Mouse (Mus musculus) erythroblast, embryonic 14.5 days (primary cell): Measurements from ENCODE around the gene Serpinb13. TPM values are rescaled to one million over a fixed set of nuclear protein-coding genes. Genes with fewer than 3 reads are reported as not detected.

ENCODE experiments used
- H3K27me3 ChIP-seq: 2 replicates; pipeline ENCODE4 v1.6.1; 2012; ENCODE audit warnings: inconsistent platforms; ENCODE audit not compliant: control insufficient read depth
- H3K36me3 ChIP-seq: 2 replicates; pipeline ENCODE4 v1.6.1; 2012; ENCODE audit warnings: mild to moderate bottlenecking, inconsistent platforms; ENCODE audit not compliant: control insufficient read depth
- H3K4me1 ChIP-seq: 2 replicates; pipeline ENCODE4 v1.6.1; 2012; ENCODE audit warnings: inconsistent platforms; ENCODE audit not compliant: control insufficient read depth
- H3K4me3 ChIP-seq: replicated peaks from 2 replicates; pipeline ENCODE3; 2012; ENCODE audit warnings: moderate library complexity, mild to moderate bottlenecking, inconsistent platforms
- H3K9me3 ChIP-seq: 2 replicates; pipeline ENCODE4 v1.6.1; 2012; ENCODE audit warnings: low read length, inconsistent platforms, mixed read lengths; ENCODE audit not compliant: control insufficient read depth
- GATA1 ChIP-seq: IDR thresholded peaks from 2 replicates; pipeline ENCODE4 v1.6.1; 2012; ENCODE audit warnings: low read length, inconsistent platforms, mixed read lengths
- TAL1 ChIP-seq: IDR thresholded peaks from 3 replicates; pipeline ENCODE4 v1.6.1; 2012; ENCODE audit warnings: low read length, inconsistent platforms, mixed read lengths
- polyA plus RNA-seq: library from polyadenylated mRNA; stranded (reverse); fragments of >175 nt; gene quantifications from 2 replicates; pipeline ENCODE4 v1.2.3, GENCODE M21; 2012

The Serpinb13 gene
- 0.04 TPM in 1 of 2 replicates, not detected in the other for polyA plus RNA-seq

DNA sequence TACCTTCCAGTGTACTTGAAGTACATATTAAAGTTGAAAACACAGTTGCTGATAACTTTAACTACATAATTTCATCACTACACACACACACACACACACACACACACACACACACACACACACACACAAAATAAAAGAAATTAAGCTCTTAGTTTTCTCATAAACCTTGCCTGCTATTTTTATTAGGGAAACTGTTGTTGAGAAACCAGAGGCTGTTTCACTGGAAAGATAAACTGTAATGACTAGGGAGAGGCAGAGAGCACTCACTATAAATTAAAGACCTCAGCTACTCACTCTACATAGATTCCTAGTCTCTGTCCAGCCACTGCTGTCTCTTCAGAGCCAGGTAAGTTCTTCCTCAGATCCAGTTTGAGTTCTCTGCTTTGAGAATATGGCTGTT is at the start of gene Serpinb13:
Gene Serpinb13, plus strand, starts transcription at position 301 of the 400 bp plus-strand sequence.
- H3K27me3 ChIP-seq = no peaks in the 10 kb centered on the region

GRCm38 (mm10) chr1:106931954-106932353 is 48.8 kb upstream of the Serpinb13 start:
- H3K4me1 ChIP-seq = no peaks in the 10 kb centered on the region
- H3K4me3 ChIP-seq = no peak overlapping the region
- no peaks in the 10 kb centered on the region for H3K27me3 ChIP-seq
- no peaks in the 10 kb centered on the region for H3K36me3 ChIP-seq
- no peak for TF ChIP-seq TAL1
- TF ChIP-seq GATA1 = no peak
- H3K9me3 ChIP-seq = no peaks in the 10 kb centered on the region

More for the DNA sequence above, at the start of gene Serpinb13:
- Histone ChIP-seq H3K4me1 (no peaks in the 10 kb centered on the region), H3K36me3 (no peaks in the 10 kb centered on the region), H3K9me3 (no peaks in the 10 kb centered on the region), H3K4me3 (no peak within 1 kb of the TSS)
- no peak for TF ChIP-seq TAL1

GRCm38 (mm10) chr1:106933658-106934057 is 47.1 kb upstream of the Serpinb13 start:
- no peaks in the 10 kb centered on the region for H3K36me3 ChIP-seq
- H3K4me1 ChIP-seq = no peaks in the 10 kb centered on the region
- no peaks in the 10 kb centered on the region for H3K9me3 ChIP-seq
- no peak overlapping the region for H3K4me3 ChIP-seq
- TF ChIP-seq GATA1 (no peak), TAL1 (no peak)
- no peaks in the 10 kb centered on the region for H3K27me3 ChIP-seq

DNA sequence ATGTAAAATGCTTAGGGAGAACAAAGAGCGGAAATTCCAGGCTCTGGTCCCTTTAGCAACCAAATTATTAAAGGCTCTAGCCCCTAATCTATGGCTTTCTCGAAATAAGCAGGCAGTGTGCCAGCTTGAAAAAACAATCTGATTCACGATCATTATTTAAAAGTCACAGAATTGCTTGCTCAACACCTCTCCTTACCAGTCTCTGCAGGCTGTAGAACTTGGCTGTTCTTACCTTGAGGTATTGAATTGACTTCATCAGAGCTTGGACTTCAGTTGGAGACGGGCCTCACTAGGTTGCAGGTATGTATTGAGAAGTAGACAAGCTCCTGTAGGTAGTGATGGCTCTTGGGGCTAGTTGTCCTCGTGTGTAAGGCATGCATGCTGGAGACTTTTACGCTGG is 46.5 kb upstream of the Serpinb13 start, which contains the start of gene Serpinb12:
Gene Serpinb12, plus strand, starts transcription at position 185 of the 400 bp plus-strand sequence.
- Histone ChIP-seq H3K9me3 (no peaks in the 10 kb centered on the region), H3K27me3 (no peaks in the 10 kb centered on the region), H3K4me3 (no peak within 1 kb of the TSS), H3K4me1 (no peaks in the 10 kb centered on the region), H3K36me3 (no peaks in the 10 kb centered on the region)
- TF ChIP-seq GATA1 (no peak), TAL1 (no peak)

- Histone ChIP-seq H3K9me3 (no peaks in the 10 kb centered on the region), H3K4me1 (no peaks in the 10 kb centered on the region), H3K27me3 (no peaks in the 10 kb centered on the region), H3K4me3 (no peak overlapping the region), H3K36me3 (no peaks in the 10 kb centered on the region)
- TF ChIP-seq GATA1 (no peak), TAL1 (no peak)
These were observed 33.6 kb upstream of the Serpinb13 start for GRCm38 (mm10) chr1:106947217-106947616.

DNA sequence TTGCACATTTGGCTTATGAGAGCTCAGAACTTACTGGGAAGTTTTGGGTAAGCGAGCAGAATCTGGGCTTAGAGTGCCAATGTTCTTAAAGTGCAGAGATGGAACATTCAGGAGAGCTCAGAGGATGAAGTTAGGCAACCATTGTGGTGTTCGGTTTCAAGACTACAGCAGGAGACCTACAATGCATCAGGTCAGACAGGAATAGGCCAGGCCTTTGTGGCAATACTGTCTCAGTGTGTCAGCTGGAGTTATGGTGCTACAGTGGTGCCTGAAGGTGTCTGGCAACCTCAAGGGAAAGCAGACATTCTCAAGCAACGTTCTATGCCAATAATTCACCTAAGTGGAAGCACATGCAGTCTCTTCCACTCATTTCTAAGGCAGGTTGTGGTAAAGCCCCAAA is 20.8 kb upstream of the Serpinb13 start:
- Histone ChIP-seq H3K4me1 (no peaks in the 10 kb centered on the region), H3K4me3 (no peak overlapping the region), H3K36me3 (no peaks in the 10 kb centered on the region), H3K9me3 (no peaks in the 10 kb centered on the region), H3K27me3 (no peaks in the 10 kb centered on the region)
- TF ChIP-seq TAL1 (no peak), GATA1 (no peak)

DNA sequence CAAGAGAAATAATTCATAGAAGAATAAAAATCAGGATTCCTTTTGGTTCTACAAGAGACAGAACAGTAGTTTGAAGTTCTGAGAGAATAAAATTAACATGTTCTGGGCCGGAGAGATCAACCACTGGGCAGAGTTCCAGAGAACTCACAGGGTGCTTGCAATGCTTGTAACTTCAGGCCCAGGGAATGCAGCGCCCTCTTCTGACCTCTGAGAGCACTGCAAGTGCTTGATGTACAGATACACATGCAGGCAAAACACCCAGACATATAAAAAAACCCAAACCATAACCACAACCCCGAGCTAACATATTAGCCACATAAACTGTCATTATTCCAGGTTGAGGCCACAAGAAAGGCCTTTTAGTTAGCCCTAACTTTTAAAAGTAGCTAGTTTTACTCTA is 19.8 kb upstream of the Serpinb13 start:
- no peak for TF ChIP-seq TAL1
- no peak for TF ChIP-seq GATA1
- no peaks in the 10 kb centered on the region for H3K4me1 ChIP-seq

DNA sequence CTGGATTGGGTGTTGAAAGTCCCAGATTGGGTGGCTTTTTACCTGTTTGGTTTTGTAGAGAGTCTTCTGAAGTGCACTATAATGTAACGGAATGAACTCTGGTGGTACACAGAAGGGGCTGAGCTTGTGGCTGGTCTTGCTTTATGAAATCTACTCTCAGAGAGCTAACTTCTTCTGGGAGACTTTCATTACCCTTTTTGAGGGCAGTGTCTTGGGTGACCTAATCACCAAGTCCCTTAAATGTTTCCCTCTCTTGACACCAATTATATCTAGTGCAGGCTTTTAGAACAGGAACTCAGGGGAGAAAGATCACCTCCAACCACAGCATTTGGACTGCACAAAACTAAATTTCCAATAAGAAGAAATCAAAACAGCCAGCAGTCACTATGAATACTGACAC is 2.3 kb downstream of the Serpinb13 start:
- Histone ChIP-seq H3K4me1 (no peaks in the 10 kb centered on the region), H3K9me3 (no peaks in the 10 kb centered on the region), H3K27me3 (no peaks in the 10 kb centered on the region), H3K4me3 (no peak overlapping the region), H3K36me3 (no peaks in the 10 kb centered on the region)
- no peak for TF ChIP-seq GATA1
- no peak for TF ChIP-seq TAL1

More for the DNA sequence above, 19.8 kb upstream of the Serpinb13 start:
- Histone ChIP-seq H3K9me3 (no peaks in the 10 kb centered on the region), H3K36me3 (no peaks in the 10 kb centered on the region), H3K4me3 (no peak overlapping the region), H3K27me3 (no peaks in the 10 kb centered on the region)

DNA sequence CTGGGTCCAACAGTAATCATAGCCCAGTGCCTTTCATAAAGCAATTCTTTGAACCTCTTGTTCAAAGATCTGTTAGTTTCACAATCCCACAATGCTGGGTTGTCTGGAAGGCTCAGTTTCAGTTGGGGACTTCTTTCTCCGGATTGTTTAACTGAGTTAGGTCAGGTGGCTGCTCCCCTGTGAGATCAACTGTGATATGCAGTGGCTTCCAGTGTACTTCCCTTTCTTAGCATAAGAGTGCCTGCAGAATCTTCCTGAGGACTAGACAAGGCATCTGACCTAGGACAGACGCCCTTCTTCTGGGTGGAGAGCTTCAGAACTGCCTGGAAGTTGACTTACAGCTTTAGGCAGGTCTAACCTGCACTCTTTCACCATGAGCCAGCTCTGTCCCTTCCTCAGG is 3.1 kb downstream of the Serpinb13 start:
- Histone ChIP-seq H3K4me3 (no peak overlapping the region), H3K9me3 (no peaks in the 10 kb centered on the region), H3K36me3 (no peaks in the 10 kb centered on the region), H3K4me1 (no peaks in the 10 kb centered on the region), H3K27me3 (no peaks in the 10 kb centered on the region)
- no peak for TF ChIP-seq GATA1
- no peak for TF ChIP-seq TAL1

GRCm38 (mm10) chr1:107000424-107000823 is 19.6 kb downstream of the Serpinb13 start:
- no peak overlapping the region for H3K4me3 ChIP-seq
- no peaks in the 10 kb centered on the region for H3K27me3 ChIP-seq
- H3K4me1 ChIP-seq = no peaks in the 10 kb centered on the region
- H3K9me3 ChIP-seq = no peaks in the 10 kb centered on the region; the same call in 1 of the 2 replicates
- TF ChIP-seq TAL1 (no peak), GATA1 (no peak)
- no peaks in the 10 kb centered on the region for H3K36me3 ChIP-seq
